Mouse (Mus musculus): ENCODE results near the gene Prr5.
A peak's percentile ranks its signal among the peaks of the same experiment; 100 is the strongest.

The Prr5 gene

GRCm38 (mm10) chr15:84668938-84669747 lies at the start of gene Prr5:
Gene Prr5, plus strand, starts transcription at chr15:84669620.
- DNase-seq (ENCODE audit: low spot score in 2 of 2): no peak

- no peak for DNase-seq (ENCODE audit: low spot score in 2 of 2)
Observed at GRCm38 (mm10) chr15:84620028-84620427, 49.4 kb upstream of the Prr5 start.

GRCm38 (mm10) chr15:84621722-84622428 lies 47.5 kb upstream of the Prr5 start:
- DNase-seq (ENCODE audit: low spot score in 2 of 2): no peak

- DNase-seq (ENCODE audit: low spot score in 2 of 2): no peak
Observed at GRCm38 (mm10) chr15:84624870-84625269, 44.5 kb upstream of the Prr5 start.

- DNase-seq (ENCODE audit: low spot score in 2 of 2): no peak
Observed at GRCm38 (mm10) chr15:84625712-84626414, 43.6 kb upstream of the Prr5 start.

- DNase-seq (ENCODE audit: low spot score in 2 of 2): no peak
Observed at GRCm38 (mm10) chr15:84627308-84627707, 42.1 kb upstream of the Prr5 start.

DNA sequence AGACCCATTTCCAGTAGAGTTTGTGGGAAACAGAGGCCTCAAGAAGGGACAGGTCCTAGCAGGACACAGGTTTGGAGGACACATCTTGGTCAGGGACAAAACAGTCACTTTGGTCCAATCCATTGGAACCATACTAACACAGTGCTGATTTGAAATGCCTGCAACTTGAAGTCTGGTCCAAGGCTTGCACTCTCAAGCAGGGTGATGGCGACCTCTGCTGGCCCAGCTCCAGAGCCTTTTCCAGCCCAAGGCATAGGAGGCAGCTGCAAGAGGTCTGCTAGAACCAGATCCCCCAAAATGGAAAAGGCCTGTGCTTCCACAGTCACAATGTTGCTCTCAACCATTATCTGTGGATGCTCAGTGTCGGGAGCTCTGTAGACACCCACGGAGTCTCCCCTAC lies 39.7 kb upstream of the Prr5 start:
- peak in 1 of 2 experiments; percentile 41 for DNase-seq (ENCODE audit: low spot score in 2 of 2)

DNA sequence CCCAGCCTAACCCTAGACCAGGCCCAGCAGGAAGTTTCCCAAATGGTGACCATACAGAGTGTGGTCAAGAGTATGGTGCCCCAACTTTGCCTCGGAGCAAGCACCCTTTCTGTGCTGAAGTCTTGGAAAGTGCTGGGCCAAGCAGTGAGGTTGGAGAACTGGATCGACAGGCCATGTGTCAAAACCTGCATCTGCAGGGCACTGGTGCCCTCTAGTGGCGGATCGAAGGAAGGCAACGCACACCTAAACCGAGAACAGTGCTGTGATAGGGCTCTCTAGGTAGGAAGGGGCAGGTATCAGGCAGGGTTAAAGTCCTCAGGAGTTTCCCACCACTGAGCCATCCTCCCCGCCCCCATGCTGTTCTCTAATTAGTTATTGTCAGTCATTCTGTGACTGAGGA lies 37.9 kb upstream of the Prr5 start:
- DNase-seq (ENCODE audit: low spot score in 2 of 2): peak; percentile 62 to 71

- no peak for DNase-seq (ENCODE audit: low spot score in 2 of 2)
Observed at GRCm38 (mm10) chr15:84634361-84634760, 35.1 kb upstream of the Prr5 start.

DNA sequence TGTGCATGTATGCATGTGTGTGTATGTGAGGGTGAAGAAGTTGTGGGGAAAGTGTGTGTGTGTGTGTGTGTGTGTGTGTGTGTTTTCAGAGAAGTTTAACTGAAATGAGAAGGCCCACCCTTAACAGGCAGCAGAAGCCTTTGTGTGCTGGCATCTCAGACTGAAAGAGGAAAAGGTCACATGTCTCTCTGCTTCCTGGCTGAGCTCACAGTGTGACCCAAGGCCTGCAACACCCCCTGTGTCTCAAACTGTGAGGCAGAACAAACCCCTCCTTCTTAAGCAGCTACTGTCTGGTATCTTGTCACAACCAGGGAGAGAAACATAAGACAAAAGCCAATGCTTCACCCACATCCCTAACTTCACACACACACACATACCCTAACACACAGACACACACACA lies 31.0 kb upstream of the Prr5 start:
- no peak for DNase-seq (ENCODE audit: low spot score in 2 of 2)

DNA sequence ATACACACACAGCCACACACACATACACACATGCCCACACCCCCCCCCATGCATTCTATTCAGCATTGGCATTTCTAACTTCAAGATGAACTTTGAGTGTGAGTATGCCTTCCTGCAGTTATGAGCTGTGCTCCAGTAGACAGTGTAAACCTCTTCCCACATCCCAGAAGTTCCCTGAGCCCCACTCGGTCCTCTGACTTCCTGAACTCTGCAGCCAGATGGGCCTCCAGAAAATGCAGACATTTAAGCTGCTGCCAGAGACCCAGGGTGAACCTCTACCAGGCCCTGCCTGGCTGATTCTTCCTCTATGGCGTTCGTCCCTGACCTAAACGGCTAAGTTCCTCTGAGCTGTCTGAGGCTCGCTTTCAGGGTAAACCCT lies 30.4 kb upstream of the Prr5 start:
- no peak for DNase-seq (ENCODE audit: low spot score in 2 of 2)

- no peak for DNase-seq (ENCODE audit: low spot score in 2 of 2)
Observed at GRCm38 (mm10) chr15:84639451-84640136, 29.8 kb upstream of the Prr5 start.

GRCm38 (mm10) chr15:84640722-84641121 lies 28.7 kb upstream of the Prr5 start:
- no peak for DNase-seq (ENCODE audit: low spot score in 2 of 2)

DNA sequence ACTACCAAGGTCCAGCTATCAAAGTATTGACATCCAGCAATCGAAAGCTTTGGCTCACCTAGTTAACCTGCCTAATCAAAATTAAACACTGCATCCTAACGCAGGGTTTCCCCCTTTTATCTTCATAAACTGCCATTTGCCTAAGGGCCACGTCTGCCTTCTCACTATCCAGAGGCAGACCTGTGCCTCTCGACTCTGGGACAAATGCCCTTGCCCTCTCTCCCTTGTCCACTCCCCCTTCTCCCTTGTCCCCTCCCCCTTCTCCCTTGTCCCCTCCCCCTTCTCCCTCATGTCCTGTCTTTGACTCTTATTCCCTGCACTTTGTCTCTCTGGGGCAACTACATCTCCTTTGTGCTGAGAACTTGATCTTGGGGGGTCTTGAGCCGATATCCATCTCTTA lies 28.3 kb upstream of the Prr5 start:
- no peak for DNase-seq (ENCODE audit: low spot score in 2 of 2)

DNA sequence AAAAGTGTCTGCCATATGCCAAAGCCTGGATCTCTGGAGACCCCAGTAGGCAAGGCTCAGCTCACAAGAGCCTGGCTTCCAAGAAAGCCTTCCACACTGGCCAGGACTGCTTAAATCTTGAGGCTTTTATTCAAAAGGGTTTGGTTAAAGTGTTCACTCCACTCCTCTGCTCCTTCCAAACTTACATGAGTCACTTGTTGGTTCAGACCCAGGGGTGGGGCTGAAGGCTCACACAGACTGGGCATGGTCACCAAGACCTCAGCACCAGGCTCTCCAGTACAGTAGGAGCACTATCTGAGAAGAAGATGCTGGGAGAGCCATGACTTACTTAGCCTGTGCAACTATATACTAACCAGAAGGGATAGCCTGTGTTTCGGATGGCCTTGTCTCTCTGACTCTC lies 27.5 kb upstream of the Prr5 start:
- DNase-seq (ENCODE audit: low spot score in 2 of 2): no peak

GRCm38 (mm10) chr15:84643178-84643577 lies 26.2 kb upstream of the Prr5 start:
- DNase-seq (ENCODE audit: low spot score in 2 of 2): no peak

DNA sequence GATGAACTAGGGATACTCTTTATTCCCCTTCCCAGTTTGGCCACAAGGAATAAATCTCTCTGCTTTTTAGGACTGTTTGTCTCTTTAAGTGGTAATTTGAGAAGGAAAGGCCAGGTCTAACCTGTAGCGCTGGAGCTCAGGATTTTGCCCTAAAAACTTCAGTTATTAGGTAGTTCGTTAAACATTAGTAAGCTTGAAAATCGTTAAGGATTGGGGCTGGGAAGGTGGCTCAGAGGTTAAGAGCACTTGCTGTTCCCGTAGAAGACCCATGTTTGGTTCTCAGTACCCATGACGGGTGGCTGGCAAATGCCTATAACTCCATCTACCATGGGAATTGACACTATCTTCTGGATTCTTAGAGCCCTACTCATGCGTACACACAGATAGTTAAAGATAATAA lies 17.9 kb upstream of the Prr5 start:
- no peak for DNase-seq (ENCODE audit: low spot score in 2 of 2)

- no peak for DNase-seq (ENCODE audit: low spot score in 2 of 2)
Observed at GRCm38 (mm10) chr15:84653151-84653550, 16.3 kb upstream of the Prr5 start.

DNA sequence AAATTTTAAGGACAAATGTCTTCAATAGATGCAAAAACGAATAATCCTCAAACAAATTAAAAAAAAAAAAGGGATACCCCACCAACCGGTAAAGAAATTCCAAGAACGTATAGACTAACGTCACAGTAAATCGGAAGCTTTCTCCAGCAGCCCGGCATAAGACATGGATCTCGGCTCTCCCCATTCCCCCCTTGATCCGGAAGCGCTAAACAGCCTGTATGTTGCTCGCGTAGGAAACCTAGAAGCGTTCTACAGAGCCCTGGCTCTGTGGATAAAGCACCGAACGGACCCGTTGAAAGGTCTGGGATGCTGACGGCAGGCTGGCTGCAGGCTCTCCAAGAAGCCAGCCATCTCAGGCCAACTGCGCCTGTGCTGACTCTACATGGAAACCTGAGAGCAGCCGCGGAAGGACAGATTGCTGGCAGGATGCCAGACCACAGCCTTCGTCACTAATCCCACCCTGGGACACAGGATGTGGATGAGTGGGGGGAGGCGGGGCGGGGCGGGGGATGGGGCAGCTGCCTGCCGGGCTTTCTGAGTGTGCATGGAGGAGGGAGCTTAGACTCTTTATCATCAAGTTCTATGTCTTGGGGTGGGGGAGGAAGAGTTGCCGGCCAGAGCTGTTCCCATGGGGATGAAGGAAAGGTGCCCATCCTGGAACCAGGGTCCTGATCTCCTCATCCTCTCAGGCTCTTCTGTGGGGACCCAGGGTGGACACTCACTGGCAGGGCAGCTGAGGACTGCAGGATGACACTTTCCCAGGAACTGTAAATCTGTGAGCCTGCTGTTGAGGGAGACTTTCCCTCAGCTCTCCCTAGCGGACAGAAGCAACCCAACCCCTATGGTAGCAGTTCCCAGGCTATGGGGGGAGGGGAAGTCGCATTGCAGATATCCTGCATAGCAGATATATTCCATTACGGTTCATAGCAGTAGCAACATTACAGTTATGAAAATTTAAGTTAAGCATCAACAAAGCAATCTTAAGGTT lies 15.1 kb upstream of the Prr5 start:
- DNase-seq (ENCODE audit: low spot score in 2 of 2): peak in 1 of 2 experiments; percentile 41

DNA sequence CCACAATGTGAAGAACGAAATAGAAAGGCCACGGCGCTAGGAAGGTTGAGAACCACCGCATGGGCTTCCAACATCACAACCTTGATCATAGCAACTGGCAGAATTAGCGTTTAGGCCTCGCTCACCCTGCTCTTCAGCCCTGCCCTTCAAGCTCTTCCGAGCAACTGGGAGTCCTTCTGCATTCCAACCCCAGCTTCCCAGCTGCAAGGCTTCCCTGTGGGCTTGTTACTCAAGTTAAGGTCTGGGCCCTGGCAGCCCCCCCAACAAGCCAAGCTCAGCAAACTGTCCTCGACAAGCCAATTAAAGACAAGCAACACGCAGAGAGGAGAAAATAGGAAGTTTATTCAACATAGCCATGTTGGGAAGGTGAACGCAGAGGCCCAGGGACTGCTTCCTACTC lies 14.4 kb upstream of the Prr5 start:
- DNase-seq (ENCODE audit: low spot score in 2 of 2): no peak

- no peak for DNase-seq (ENCODE audit: low spot score in 2 of 2)
Observed at GRCm38 (mm10) chr15:84656689-84657088, 12.7 kb upstream of the Prr5 start.

Data from frontal cortex, postnatal 25 days (tissue).